Mouse (Mus musculus) myocyte (in vitro differentiated cells): ENCODE results near the gene Tle1. TPM values are rescaled to one million over a fixed set of nuclear protein-coding genes. Genes with fewer than 3 reads are reported as not detected.

ENCODE experiments used
- H3K27me3 ChIP-seq: one replicate; pipeline ENCODE4 v1.6.1; 2011; ENCODE audit not compliant: control insufficient read depth, insufficient read depth, insufficient read length
- H3K36me3 ChIP-seq: one replicate; pipeline ENCODE4 v1.6.1; 2011; ENCODE audit not compliant: control insufficient read depth, insufficient read depth
- H3K4me2 ChIP-seq: one replicate; pipeline ENCODE4 v1.6.1; 2011; ENCODE audit warnings: low read depth, control low read depth
- H3K4me3 ChIP-seq: one replicate; pipeline ENCODE4 v1.5.1; 2011; ENCODE audit warnings: mild to moderate bottlenecking, control low read depth, moderate library complexity
- H3K79me2 ChIP-seq: one replicate; pipeline ENCODE4 v1.6.1; 2011; ENCODE audit not compliant: control insufficient read depth, insufficient read depth
- H3ac ChIP-seq: one replicate; pipeline ENCODE4 v1.6.1; 2011; ENCODE audit not compliant: control insufficient read depth, insufficient read length
- CEBPB ChIP-seq: IDR thresholded peaks from 2 replicates; pipeline ENCODE4 v1.6.1; 2011; ENCODE audit warnings: mild to moderate bottlenecking, moderate library complexity; ENCODE audit not compliant: poor library complexity, insufficient read depth, severe bottlenecking
- E2F4 ChIP-seq: IDR thresholded peaks from one replicate; pipeline ENCODE4 v1.6.1; 2011; ENCODE audit warnings: mild to moderate bottlenecking, control low read depth, moderate library complexity; ENCODE audit not compliant: insufficient read depth
- MAX ChIP-seq: IDR thresholded peaks from one replicate; pipeline ENCODE4 v1.6.1; 2011; ENCODE audit warnings: low read depth, mild to moderate bottlenecking, control low read depth
- MYOD1 ChIP-seq, 3 experiments: IDR thresholded peaks; one replicate each; pipeline ENCODE4 v1.6.1; 2011; ENCODE audit warnings: control low read depth in 2 of 3, low read depth in 2 of 3, mild to moderate bottlenecking in 2 of 3, moderate library complexity in 1 of 3; ENCODE audit not compliant: insufficient read length in 2 of 3, control insufficient read depth in 1 of 3
- MYOG ChIP-seq, 3 experiments: IDR thresholded peaks; one replicate each; pipeline ENCODE4 v1.6.1; 2011; ENCODE audit warnings: control low read depth in 2 of 3, low read depth in 2 of 3, mild to moderate bottlenecking in 2 of 3; ENCODE audit not compliant: insufficient read length in 2 of 3, control insufficient read depth in 1 of 3, insufficient read depth in 1 of 3
- POLR2A ChIP-seq: IDR thresholded peaks from one replicate; pipeline ENCODE4 v1.6.1; 2011; ENCODE audit warnings: low read depth, mild to moderate bottlenecking, control low read depth, moderate library complexity; ENCODE audit not compliant: insufficient read length
- POLR2AphosphoS2 ChIP-seq: IDR thresholded peaks from one replicate; pipeline ENCODE4 v1.6.1; 2011; ENCODE audit warnings: low read depth, control low read depth; ENCODE audit not compliant: insufficient read length
- REST ChIP-seq: IDR thresholded peaks from one replicate; pipeline ENCODE4 v1.6.1; 2011; ENCODE audit warnings: mild to moderate bottlenecking, control low read depth, moderate library complexity; ENCODE audit not compliant: insufficient read depth, insufficient read length
- SRF ChIP-seq: IDR thresholded peaks from one replicate; pipeline ENCODE4 v1.6.1; 2011; ENCODE audit warnings: low read depth; ENCODE audit not compliant: control insufficient read depth, insufficient read length
- TCF12 ChIP-seq: IDR thresholded peaks from one replicate; pipeline ENCODE4 v1.6.1; 2011; ENCODE audit warnings: mild to moderate bottlenecking, control low read depth; ENCODE audit not compliant: poor library complexity, insufficient read depth, severe bottlenecking
- TCF3 ChIP-seq: IDR thresholded peaks from one replicate; pipeline ENCODE4 v1.6.1; 2011; ENCODE audit warnings: low read depth, control low read depth; ENCODE audit not compliant: insufficient read length
- USF1 ChIP-seq: IDR thresholded peaks from one replicate; pipeline ENCODE4 v1.6.1; 2011; ENCODE audit warnings: low read depth, mild to moderate bottlenecking, control low read depth, moderate library complexity
- polyA plus RNA-seq: library from polyadenylated mRNA; unstranded; fragments of >200 nt; fragmentation: generic; extraction: Trizol; gene quantifications from one replicate; pipeline ENCODE4 v1.2.1, GENCODE M21; 2012; ENCODE audit warnings: missing spikeins

Tle1 gene
- polyA plus RNA-seq, 1 experiment: 17.9 TPM

DNA sequence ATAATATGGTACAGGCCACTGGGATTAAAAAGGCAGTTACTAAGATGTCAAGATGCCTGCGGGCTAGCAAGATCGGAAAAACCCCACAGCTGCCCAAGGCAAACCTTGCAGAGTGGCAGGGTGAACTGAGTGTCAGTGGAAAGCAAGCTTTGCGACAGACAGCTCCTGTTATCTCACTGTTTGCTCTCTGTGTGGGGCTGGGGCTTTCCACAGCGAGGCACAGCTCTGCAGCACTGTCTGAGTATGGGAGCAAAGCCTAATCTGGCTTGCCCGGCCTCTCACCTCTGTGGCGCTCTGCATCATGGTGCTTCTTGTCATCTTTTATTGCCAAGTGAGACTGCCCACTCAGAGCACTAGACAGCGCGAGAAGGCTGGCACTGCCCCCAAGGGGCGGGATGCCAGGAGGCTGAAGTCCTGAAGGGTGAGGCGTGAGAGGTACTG, 42.8 kb downstream of the Tle1 start:
- Histone ChIP-seq H3K79me2 (no peaks in the 10 kb centered on the region), H3ac (no peak overlapping the region), H3K27me3 (no peaks in the 10 kb centered on the region), H3K4me3 (no peak overlapping the region), H3K36me3 (peaks cover 17% of the 10 kb centered on the region), H3K4me2 (no peak overlapping the region)
- TF ChIP-seq CEBPB (no peak), TCF12 (no peak), MAX (no peak), REST (no peak), MYOD1 (IDR thresholded peaks at IDR 0.05; ENCODE audit: control insufficient read depth in 1 of 3, insufficient read length in 2 of 3, low read depth in 2 of 3) (no peak), TCF3 (no peak), USF1 (no peak), E2F4 (no peak), SRF (no peak), POLR2AphosphoS2 (no peak)

DNA sequence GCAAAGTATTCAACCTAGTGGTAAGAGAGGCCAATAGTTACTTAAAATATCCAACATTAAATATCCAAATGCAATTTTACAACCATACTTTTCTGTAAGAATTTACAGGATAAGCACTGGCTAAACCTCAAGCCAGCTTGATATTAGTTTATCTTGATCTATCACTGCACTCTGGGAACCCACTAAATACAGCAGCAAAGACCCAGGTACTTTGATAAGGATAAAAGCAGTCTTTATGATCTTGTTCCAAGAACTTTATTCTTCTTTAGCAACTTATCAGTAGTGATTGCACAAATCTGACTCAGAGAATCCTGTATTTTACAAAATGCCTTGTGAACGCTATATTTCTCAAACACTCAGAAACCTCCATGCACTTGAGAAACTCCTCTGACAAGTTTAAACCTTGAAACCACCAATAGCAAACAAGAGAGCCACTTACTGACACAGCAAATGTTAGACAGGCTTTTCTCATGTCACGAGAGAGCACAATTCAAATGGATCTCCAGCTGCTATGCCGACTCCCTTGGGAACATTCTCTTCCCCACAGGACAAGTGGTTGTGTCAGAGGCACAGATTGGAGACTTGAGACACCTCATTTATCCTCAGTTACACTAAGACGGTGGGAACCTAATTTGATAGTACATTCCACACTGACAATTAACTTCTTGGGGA, 50.1 kb downstream of the Tle1 start:
- peaks cover 8% of the 10 kb centered on the region for H3K36me3 ChIP-seq
- H3ac ChIP-seq: no peak overlapping the region
- H3K4me2 ChIP-seq: no peak overlapping the region
- H3K4me3 ChIP-seq: no peak overlapping the region
- H3K79me2 ChIP-seq: peaks cover 5% of the 10 kb centered on the region
- no peaks in the 10 kb centered on the region for H3K27me3 ChIP-seq
- TF ChIP-seq POLR2A: no peak
- no peak for TF ChIP-seq TCF12
- no peak for TF ChIP-seq USF1
- no peak for TF ChIP-seq CEBPB
- no peak for TF ChIP-seq REST
- TF ChIP-seq POLR2AphosphoS2: no peak
- no peak for TF ChIP-seq MYOG (IDR thresholded peaks at IDR 0.05; ENCODE audit: control insufficient read depth in 1 of 3, insufficient read depth in 1 of 3, insufficient read length in 2 of 3, low read depth in 2 of 3)
- TF ChIP-seq SRF: no peak
- no peak for TF ChIP-seq MAX
- no peak for TF ChIP-seq E2F4
- TF ChIP-seq MYOD1 (IDR thresholded peaks at IDR 0.05; ENCODE audit: control insufficient read depth in 1 of 3, insufficient read length in 2 of 3, low read depth in 2 of 3): no peak
- TF ChIP-seq TCF3: no peak

DNA sequence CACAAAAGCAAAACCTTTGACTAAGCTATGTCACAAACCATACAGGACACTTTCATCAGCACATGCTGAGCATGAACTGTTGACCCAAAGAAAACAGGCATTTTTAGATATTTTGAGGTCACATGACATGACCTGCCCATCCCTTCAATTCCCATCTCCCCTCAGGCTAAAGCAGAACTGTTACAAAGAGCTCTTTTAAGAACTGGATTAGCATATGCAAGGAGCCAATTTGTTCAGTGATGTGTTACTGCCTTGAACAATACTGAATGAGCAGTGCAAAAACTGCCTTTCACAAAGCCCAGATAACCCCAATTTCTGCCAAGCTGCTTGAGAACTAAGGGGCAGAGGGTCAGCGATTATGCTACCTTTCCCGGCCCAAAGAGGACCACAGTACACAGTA, 54.7 kb downstream of the Tle1 start:
- Histone ChIP-seq H3ac (no peak overlapping the region), H3K36me3 (peaks cover 8% of the 10 kb centered on the region), H3K4me3 (no peak overlapping the region), H3K79me2 (peaks cover 5% of the 10 kb centered on the region), H3K27me3 (no peaks in the 10 kb centered on the region), H3K4me2 (no peak overlapping the region)
- no peak for TF ChIP-seq MYOG (IDR thresholded peaks at IDR 0.05; ENCODE audit: control insufficient read depth in 1 of 3, insufficient read depth in 1 of 3, insufficient read length in 2 of 3, low read depth in 2 of 3)
- TF ChIP-seq USF1: no peak
- TF ChIP-seq E2F4: no peak
- TF ChIP-seq POLR2AphosphoS2: no peak
- no peak for TF ChIP-seq TCF12

- H3K36me3 ChIP-seq: peaks cover 9% of the 10 kb centered on the region
- H3K27me3 ChIP-seq: no peaks in the 10 kb centered on the region
- TF ChIP-seq MYOD1 (IDR thresholded peaks at IDR 0.05; ENCODE audit: control insufficient read depth in 1 of 3, insufficient read length in 2 of 3, low read depth in 2 of 3) (no peak), TCF12 (no peak), REST (no peak), CEBPB (no peak), SRF (no peak), POLR2A (no peak), E2F4 (no peak), MAX (no peak), TCF3 (no peak), POLR2AphosphoS2 (no peak), USF1 (no peak), MYOG (IDR thresholded peaks at IDR 0.05; ENCODE audit: control insufficient read depth in 1 of 3, insufficient read depth in 1 of 3, insufficient read length in 2 of 3, low read depth in 2 of 3) (no peak)
- no peak overlapping the region for H3ac ChIP-seq
- no peak overlapping the region for H3K4me3 ChIP-seq
- H3K79me2 ChIP-seq: peaks cover 3% of the 10 kb centered on the region
- H3K4me2 ChIP-seq: no peak overlapping the region
Observed at GRCm38 (mm10) chr4:72144541-72144940, 56.2 kb downstream of the Tle1 start.

GRCm38 (mm10) chr4:72140706-72141105, 60.0 kb downstream of the Tle1 start:
- Histone ChIP-seq H3K27me3 (no peaks in the 10 kb centered on the region), H3K4me3 (no peak overlapping the region), H3K4me2 (no peak overlapping the region), H3K79me2 (no peaks in the 10 kb centered on the region), H3ac (no peak overlapping the region), H3K36me3 (peaks cover 29% of the 10 kb centered on the region)
- no peak for TF ChIP-seq SRF
- TF ChIP-seq REST: no peak
- no peak for TF ChIP-seq POLR2A
- TF ChIP-seq TCF12: no peak
